Mouse (Mus musculus): ENCODE measurements around the gene Obsl1. TPM values are rescaled to one million over a fixed set of nuclear protein-coding genes. Genes with fewer than 3 reads are reported as not detected.

Obsl1 gene
- total and polyA plus RNA-seq, 2 experiments from 2014 or later = 24.2 to 45.9 TPM

GRCm38 (mm10) chr1:75455433-75455832 is 50.8 kb downstream of the Obsl1 start:
- Histone ChIP-seq H3K9me3 (ENCODE audit: low read length) (no peaks in the 10 kb centered on the region), H3K4me1 (ENCODE audit: insufficient read depth, low read length) (peaks cover 19% of the 10 kb centered on the region), H3K27me3 (ENCODE audit: insufficient read depth, low read length) (peaks cover 3% of the 10 kb centered on the region; the same call in 1 of the 2 replicates), H3K9ac (replicated peaks; ENCODE audit: low read length, poor library complexity, severe bottlenecking) (no peak overlapping the region), H3K27ac (ENCODE audit: low read depth, low read length) (no peak overlapping the region), H3K4me2 (ENCODE audit: low read depth, low read length, poor library complexity, severe bottlenecking) (peak overlapping the region; percentile 26), H3K36me3 (ENCODE audit: insufficient read depth, low read length) (no peaks in the 10 kb centered on the region), H3K4me3 (ENCODE audit: low read depth, low read length) (no peak overlapping the region)
- no peak for ATAC-seq (ENCODE audit: low FRiP score)
- WGBS = 66% methylated on average over 3 of the region's 3 CpGs
- no peak for TF ChIP-seq CTCF (IDR thresholded peaks at IDR 0.05)
- DNase-seq (ENCODE audit: low spot score) = no peak

- 33% methylated on average over 5 of the region's 5 CpGs for WGBS
- Histone ChIP-seq H3K36me3 (ENCODE audit: insufficient read depth, low read length) (no peaks in the 10 kb centered on the region), H3K27ac (ENCODE audit: low read depth, low read length) (peak overlapping the region; percentile 71), H3K9ac (replicated peaks; ENCODE audit: low read length, poor library complexity, severe bottlenecking) (peak overlapping the region; percentile 55; the same call in 1 of the 2 replicates), H3K4me3 (ENCODE audit: low read depth, low read length) (peak overlapping the region; percentile 41), H3K4me1 (ENCODE audit: insufficient read depth, low read length) (peaks cover 20% of the 10 kb centered on the region), H3K9me3 (ENCODE audit: low read length) (no peaks in the 10 kb centered on the region), H3K27me3 (ENCODE audit: insufficient read depth, low read length) (peaks cover 13% of the 10 kb centered on the region), H3K4me2 (ENCODE audit: low read depth, low read length, poor library complexity, severe bottlenecking) (peak overlapping the region; percentile 78)
- no peak for ATAC-seq (ENCODE audit: low FRiP score)
- DNase-seq (ENCODE audit: low spot score) = no peak
- TF ChIP-seq CTCF (IDR thresholded peaks at IDR 0.05) = no peak
These were observed 54.4 kb downstream of the Obsl1 start for GRCm38 (mm10) chr1:75451900-75452299.

- peak within 1 kb of the TSS; percentile 55 for H3K9ac ChIP-seq (replicated peaks; ENCODE audit: low read length, poor library complexity, severe bottlenecking)
- ATAC-seq (ENCODE audit: low FRiP score) = 0 out of 2 replicates have a peak, but pooled peaks have one; percentile 10
- no peaks in the 10 kb centered on the region for H3K36me3 ChIP-seq (ENCODE audit: insufficient read depth, low read length)
- H3K4me2 ChIP-seq (ENCODE audit: low read depth, low read length, poor library complexity, severe bottlenecking) = peak within 1 kb of the TSS; percentile 78
- no peaks in the 10 kb centered on the region for H3K9me3 ChIP-seq (ENCODE audit: low read length)
- peaks cover 13% of the 10 kb centered on the region for H3K27me3 ChIP-seq (ENCODE audit: insufficient read depth, low read length)
- no peak for TF ChIP-seq CTCF (IDR thresholded peaks at IDR 0.05)
- 2% methylated on average over 34 of the region's 35 CpGs for WGBS
- H3K4me1 ChIP-seq (ENCODE audit: insufficient read depth, low read length) = peaks cover 20% of the 10 kb centered on the region
- DNase-seq (ENCODE audit: low spot score) = no peak
- H3K4me3 ChIP-seq (ENCODE audit: low read depth, low read length) = peak within 1 kb of the TSS; percentile 41
- H3K27ac ChIP-seq (ENCODE audit: low read depth, low read length) = peak within 1 kb of the TSS; percentile 71
These were observed 55.8 kb downstream of the Obsl1 start, which contains the start of gene Asic4 for GRCm38 (mm10) chr1:75450314-75451005. Gene Asic4 (plus strand): TSS chr1:75450436.

GRCm38 (mm10) chr1:75449377-75450135 is 56.7 kb downstream of the Obsl1 start:
- H3K4me2 ChIP-seq (ENCODE audit: low read depth, low read length, poor library complexity, severe bottlenecking) = peak overlapping the region; percentile 78
- no peak for TF ChIP-seq CTCF (IDR thresholded peaks at IDR 0.05)
- ATAC-seq (ENCODE audit: low FRiP score) (no peak), DNase-seq (ENCODE audit: low spot score) (no peak)
- no peaks in the 10 kb centered on the region for H3K36me3 ChIP-seq (ENCODE audit: insufficient read depth, low read length)
- H3K4me3 ChIP-seq (ENCODE audit: low read depth, low read length) = peak overlapping the region; percentile 41
- H3K27me3 ChIP-seq (ENCODE audit: insufficient read depth, low read length) = peaks cover 18% of the 10 kb centered on the region
- 15% methylated on average over 8 of the region's 8 CpGs for WGBS
- H3K9me3 ChIP-seq (ENCODE audit: low read length) = no peaks in the 10 kb centered on the region
- H3K9ac ChIP-seq (replicated peaks; ENCODE audit: low read length, poor library complexity, severe bottlenecking) = peak overlapping the region; percentile 55
- H3K27ac ChIP-seq (ENCODE audit: low read depth, low read length) = peak overlapping the region; percentile 71
- peaks cover 27% of the 10 kb centered on the region for H3K4me1 ChIP-seq (ENCODE audit: insufficient read depth, low read length)

- no peaks in the 10 kb centered on the region for H3K9me3 ChIP-seq (ENCODE audit: low read length)
- no peak for DNase-seq (ENCODE audit: low spot score)
- TF ChIP-seq CTCF (IDR thresholded peaks at IDR 0.05) = no peak
- H3K4me3 ChIP-seq (ENCODE audit: low read depth, low read length) = peak overlapping the region; percentile 41
- peaks cover 27% of the 10 kb centered on the region for H3K4me1 ChIP-seq (ENCODE audit: insufficient read depth, low read length)
- 4% methylated on average over 13 of the region's 14 CpGs for WGBS
- peak overlapping the region; percentile 71 for H3K27ac ChIP-seq (ENCODE audit: low read depth, low read length)
- peaks cover 18% of the 10 kb centered on the region for H3K27me3 ChIP-seq (ENCODE audit: insufficient read depth, low read length)
- ATAC-seq (ENCODE audit: low FRiP score) = no peak
- H3K36me3 ChIP-seq (ENCODE audit: insufficient read depth, low read length) = no peaks in the 10 kb centered on the region
- peak overlapping the region; percentile 78 for H3K4me2 ChIP-seq (ENCODE audit: low read depth, low read length, poor library complexity, severe bottlenecking)
- peak overlapping the region; percentile 39 for H3K9ac ChIP-seq (replicated peaks; ENCODE audit: low read length, poor library complexity, severe bottlenecking)
These were observed 57.3 kb downstream of the Obsl1 start for GRCm38 (mm10) chr1:75448937-75449336.

- no peaks in the 10 kb centered on the region for H3K36me3 ChIP-seq (ENCODE audit: insufficient read depth, low read length)
- no peak for TF ChIP-seq CTCF (IDR thresholded peaks at IDR 0.05)
- WGBS = 3% methylated on average over 7 of the region's 7 CpGs
- H3K4me3 ChIP-seq (ENCODE audit: low read depth, low read length) = no peak overlapping the region
- H3K9me3 ChIP-seq (ENCODE audit: low read length) = no peaks in the 10 kb centered on the region
- peaks cover 18% of the 10 kb centered on the region for H3K27me3 ChIP-seq (ENCODE audit: insufficient read depth, low read length)
- 0 out of 2 replicates have a peak overlapping the region, but pooled peaks have one; percentile 0 for H3K9ac ChIP-seq (replicated peaks; ENCODE audit: low read length, poor library complexity, severe bottlenecking)
- H3K4me2 ChIP-seq (ENCODE audit: low read depth, low read length, poor library complexity, severe bottlenecking) = peak overlapping the region; percentile 78
- peaks cover 27% of the 10 kb centered on the region for H3K4me1 ChIP-seq (ENCODE audit: insufficient read depth, low read length)
- DNase-seq (ENCODE audit: low spot score) (no peak), ATAC-seq (ENCODE audit: low FRiP score) (no peak)
- H3K27ac ChIP-seq (ENCODE audit: low read depth, low read length) = peak overlapping the region; percentile 65
These were observed 58.2 kb downstream of the Obsl1 start for GRCm38 (mm10) chr1:75448052-75448431.

Measured in midbrain, postnatal 0 days (tissue).